Mouse (Mus musculus) cerebellum, postnatal 25 days (tissue): ENCODE data around the gene Matn3.

ENCODE experiments used
- DNase-seq, 2 experiments: peaks; one replicate each; pipeline ENCODE4 v3.0.0; 2021; ENCODE audit warnings: mixed read lengths in 2 of 2

Matn3 gene

GRCm38 (mm10) chr12:8947714-8948464, at the start of gene Matn3:
Matn3 (plus strand) TSS chr12:8947929.
- DNase-seq: peak; percentile 41 to 67

GRCm38 (mm10) chr12:8898879-8899785, 48.6 kb upstream of the Matn3 start:
- DNase-seq: no peak

- no peak for DNase-seq
These were observed 47.5 kb upstream of the Matn3 start for GRCm38 (mm10) chr12:8900107-8900698.

- no peak for DNase-seq
These were observed 46.6 kb upstream of the Matn3 start for GRCm38 (mm10) chr12:8900919-8901663.

GRCm38 (mm10) chr12:8901934-8902333, 45.8 kb upstream of the Matn3 start:
- no peak for DNase-seq

- DNase-seq: no peak
These were observed 45.2 kb upstream of the Matn3 start for GRCm38 (mm10) chr12:8902479-8902878.

- peak; percentile 15 to 29 for DNase-seq
These were observed 34.7 kb upstream of the Matn3 start for GRCm38 (mm10) chr12:8912860-8913685.

GRCm38 (mm10) chr12:8913701-8914340, 33.9 kb upstream of the Matn3 start:
- DNase-seq: peak; percentile 36 to 55

GRCm38 (mm10) chr12:8916378-8916777, 31.4 kb upstream of the Matn3 start:
- DNase-seq: peak; percentile 41 to 62

GRCm38 (mm10) chr12:8919231-8919630, 28.5 kb upstream of the Matn3 start:
- no peak for DNase-seq

GRCm38 (mm10) chr12:8920996-8921393, 26.7 kb upstream of the Matn3 start:
- DNase-seq: no peak

- peak; percentile 98 for DNase-seq
These were observed 26.0 kb upstream of the Matn3 start, which contains the start of gene Laptm4a for GRCm38 (mm10) chr12:8921394-8922368. Laptm4a (plus strand) TSS chr12:8921664.

GRCm38 (mm10) chr12:8922369-8923124, 25.2 kb upstream of the Matn3 start:
- no peak for DNase-seq

GRCm38 (mm10) chr12:8923125-8923410, 24.7 kb upstream of the Matn3 start:
- peak in 1 of 2 experiments; percentile 41 for DNase-seq

GRCm38 (mm10) chr12:8923603-8924002, 24.1 kb upstream of the Matn3 start:
- DNase-seq: no peak

GRCm38 (mm10) chr12:8927652-8928051, 20.1 kb upstream of the Matn3 start:
- DNase-seq: no peak

GRCm38 (mm10) chr12:8928766-8929165, 19.0 kb upstream of the Matn3 start:
- no peak for DNase-seq

GRCm38 (mm10) chr12:8931083-8931482, 16.6 kb upstream of the Matn3 start:
- DNase-seq: no peak

GRCm38 (mm10) chr12:8935349-8935748, 12.4 kb upstream of the Matn3 start:
- peak in 1 of 2 experiments; percentile 17 for DNase-seq
